Mouse (Mus musculus): ENCODE results near the gene Tmem87b.

Tmem87b gene

GRCm38 (mm10) chr2:128817786-128818681, at the start of gene Tmem87b:
Tmem87b (plus strand) TSS chr2:128818118.
- DNase-seq (ENCODE audit: low spot score in 2 of 2) = peak; percentile 95 to 96

- no peak for DNase-seq (ENCODE audit: low spot score in 2 of 2)
Observed at GRCm38 (mm10) chr2:128768545-128769247, 49.2 kb upstream of the Tmem87b start.

- no peak for DNase-seq (ENCODE audit: low spot score in 2 of 2)
Observed at GRCm38 (mm10) chr2:128770557-128770956, 47.4 kb upstream of the Tmem87b start.

- DNase-seq (ENCODE audit: low spot score in 2 of 2) = no peak
Observed at GRCm38 (mm10) chr2:128771048-128771447, 46.9 kb upstream of the Tmem87b start.

GRCm38 (mm10) chr2:128771750-128772338, 46.1 kb upstream of the Tmem87b start:
- no peak for DNase-seq (ENCODE audit: low spot score in 2 of 2)

GRCm38 (mm10) chr2:128782231-128782630, 35.7 kb upstream of the Tmem87b start:
- no peak for DNase-seq (ENCODE audit: low spot score in 2 of 2)

GRCm38 (mm10) chr2:128783660-128784345, 34.1 kb upstream of the Tmem87b start:
- DNase-seq (ENCODE audit: low spot score in 2 of 2) = no peak

- DNase-seq (ENCODE audit: low spot score in 2 of 2) = no peak
Observed at GRCm38 (mm10) chr2:128784814-128785213, 33.1 kb upstream of the Tmem87b start.

GRCm38 (mm10) chr2:128786341-128786740, 31.6 kb upstream of the Tmem87b start:
- no peak for DNase-seq (ENCODE audit: low spot score in 2 of 2)

- no peak for DNase-seq (ENCODE audit: low spot score in 2 of 2)
Observed at GRCm38 (mm10) chr2:128786795-128787194, 31.1 kb upstream of the Tmem87b start.

GRCm38 (mm10) chr2:128787805-128788204, 30.1 kb upstream of the Tmem87b start:
- DNase-seq (ENCODE audit: low spot score in 2 of 2) = no peak

- no peak for DNase-seq (ENCODE audit: low spot score in 2 of 2)
Observed at GRCm38 (mm10) chr2:128790875-128791614, 26.9 kb upstream of the Tmem87b start.

- DNase-seq (ENCODE audit: low spot score in 2 of 2) = no peak
Observed at GRCm38 (mm10) chr2:128793958-128794357, 24.0 kb upstream of the Tmem87b start.

- DNase-seq (ENCODE audit: low spot score in 2 of 2) = no peak
Observed at GRCm38 (mm10) chr2:128796463-128796862, 21.5 kb upstream of the Tmem87b start.

- DNase-seq (ENCODE audit: low spot score in 2 of 2) = no peak
Observed at GRCm38 (mm10) chr2:128803441-128803840, 14.5 kb upstream of the Tmem87b start.

- no peak for DNase-seq (ENCODE audit: low spot score in 2 of 2)
Observed at GRCm38 (mm10) chr2:128805341-128805740, 12.6 kb upstream of the Tmem87b start.

- no peak for DNase-seq (ENCODE audit: low spot score in 2 of 2)
Observed at GRCm38 (mm10) chr2:128806561-128806960, 11.4 kb upstream of the Tmem87b start.

- DNase-seq (ENCODE audit: low spot score in 2 of 2) = no peak
Observed at GRCm38 (mm10) chr2:128812761-128813160, 5.2 kb upstream of the Tmem87b start.

GRCm38 (mm10) chr2:128816311-128816710, 1.6 kb upstream of the Tmem87b start:
- DNase-seq (ENCODE audit: low spot score in 2 of 2) = no peak

GRCm38 (mm10) chr2:128816916-128817315, 1.0 kb upstream of the Tmem87b start:
- no peak for DNase-seq (ENCODE audit: low spot score in 2 of 2)

- DNase-seq (ENCODE audit: low spot score in 2 of 2) = no peak
Observed at GRCm38 (mm10) chr2:128817387-128817785, 532 bp upstream of the Tmem87b start.

All from natural killer cell, adult 2 months (primary cell).